Mouse (Mus musculus): ENCODE data around the gene Atxn2.
"Not testable (repeated sequence)": the region's sequence is repeated elsewhere in the genome, so short reads cannot be mapped to it uniquely, and the experiment has no call there.

The Atxn2 gene

GRCm38 (mm10) chr5:121832376-121833155 lies 121.4 kb downstream of the Atxn2 start:
- no peak for ATAC-seq (ENCODE audit: insufficient number of reproducible peaks, low FRiP score, low TSS enrichment)

DNA sequence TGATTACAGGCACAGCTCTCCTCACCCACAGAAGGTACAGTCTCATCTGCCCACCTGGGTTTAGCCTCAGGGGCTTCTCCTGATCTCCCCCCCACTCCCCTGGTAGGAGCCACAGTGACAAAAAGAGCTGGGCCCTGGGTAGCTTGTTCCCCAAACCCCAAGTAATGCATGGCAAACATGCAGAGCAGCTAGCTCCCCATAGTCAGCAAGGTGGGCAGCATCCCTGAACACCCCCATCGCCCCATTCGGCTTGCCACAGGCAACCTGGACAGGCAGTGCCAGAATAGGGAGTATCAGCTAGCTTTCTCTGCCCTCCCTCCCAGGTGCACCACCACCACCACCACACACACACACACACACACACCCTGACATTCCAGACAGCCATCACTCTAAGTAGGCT lies 122.0 kb downstream of the Atxn2 start:
- no peak for ATAC-seq (ENCODE audit: insufficient number of reproducible peaks, low FRiP score, low TSS enrichment)

DNA sequence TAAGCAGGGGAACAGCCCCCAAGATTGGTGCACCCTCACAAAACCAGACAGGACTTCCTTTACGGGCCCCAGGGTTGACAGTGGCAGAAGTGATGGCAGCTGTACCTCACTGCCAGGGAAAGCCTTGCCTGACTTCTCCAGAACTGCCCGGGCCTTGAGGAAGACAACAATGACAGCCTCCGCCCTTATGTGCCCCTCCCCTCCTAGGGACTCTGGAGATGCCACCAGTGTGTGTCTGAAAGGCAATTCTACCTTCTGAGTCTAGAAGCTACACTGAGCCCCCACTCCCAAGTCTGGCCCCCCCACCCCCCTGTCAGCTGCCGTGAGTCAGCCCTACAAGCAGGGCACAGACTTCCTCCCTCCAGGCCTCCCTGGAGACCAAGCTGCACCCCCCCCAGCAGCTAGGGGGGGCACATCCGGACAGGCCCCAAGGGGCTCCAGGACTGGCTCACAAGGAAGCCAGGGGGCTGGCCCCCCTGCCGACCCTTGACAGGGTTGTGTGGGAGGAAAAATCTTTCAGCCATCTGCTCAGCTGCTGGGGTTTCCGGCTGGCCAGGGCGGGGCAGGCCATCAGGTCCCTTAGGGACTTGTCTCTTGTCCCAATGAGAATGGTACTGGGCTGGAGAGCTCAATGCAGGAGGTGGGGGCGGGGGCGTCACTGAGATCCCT lies 122.6 kb downstream of the Atxn2 start:
- no peak for ATAC-seq (ENCODE audit: insufficient number of reproducible peaks, low FRiP score, low TSS enrichment)

GRCm38 (mm10) chr5:121834241-121834606 lies 123.1 kb downstream of the Atxn2 start:
- ATAC-seq (ENCODE audit: insufficient number of reproducible peaks, low FRiP score, low TSS enrichment): no peak

DNA sequence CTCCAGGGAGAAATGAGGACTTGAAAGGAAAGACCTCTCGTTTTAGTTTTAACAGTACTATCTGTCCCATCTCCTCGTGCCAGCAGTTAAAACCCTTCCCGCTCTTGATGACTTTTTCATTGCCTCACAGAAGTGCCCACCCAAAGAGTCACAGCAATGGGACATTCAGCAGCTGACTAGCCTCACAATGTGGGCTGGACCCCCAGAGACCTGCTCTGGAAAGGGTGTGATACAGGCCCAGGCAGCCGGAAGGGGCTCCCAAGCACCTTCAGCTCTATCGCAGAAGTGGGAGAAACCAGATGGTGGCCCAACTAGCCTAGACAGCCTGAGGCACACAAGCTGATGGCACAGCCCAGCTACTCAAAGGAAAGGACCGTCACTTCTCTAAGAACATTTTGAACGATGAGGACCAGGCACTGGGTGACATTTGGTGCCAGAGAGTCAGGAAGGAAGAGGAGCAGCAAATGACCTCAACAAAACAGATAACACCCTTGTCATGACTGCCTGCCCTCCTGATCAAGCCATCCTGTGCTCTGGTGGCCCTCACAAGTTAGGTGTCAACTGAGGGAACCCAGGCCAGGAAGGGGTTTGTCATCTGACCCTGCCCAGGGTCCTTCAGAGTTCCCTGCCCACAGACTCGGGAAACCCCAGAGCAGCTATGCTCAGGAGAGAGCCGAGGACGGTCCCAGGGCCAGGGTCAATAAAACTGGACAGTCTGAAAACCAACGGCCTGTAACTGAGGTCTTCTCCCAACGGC lies 124.0 kb downstream of the Atxn2 start:
- ATAC-seq (ENCODE audit: insufficient number of reproducible peaks, low FRiP score, low TSS enrichment): no peak

GRCm38 (mm10) chr5:121835949-121836691 lies 125.0 kb downstream of the Atxn2 start:
- ATAC-seq (ENCODE audit: insufficient number of reproducible peaks, low FRiP score, low TSS enrichment): no peak

- peak; percentile 37; the same call in 1 of the 2 replicates for ATAC-seq (ENCODE audit: insufficient number of reproducible peaks, low FRiP score, low TSS enrichment)
These were observed 125.7 kb downstream of the Atxn2 start for GRCm38 (mm10) chr5:121836692-121837415.

DNA sequence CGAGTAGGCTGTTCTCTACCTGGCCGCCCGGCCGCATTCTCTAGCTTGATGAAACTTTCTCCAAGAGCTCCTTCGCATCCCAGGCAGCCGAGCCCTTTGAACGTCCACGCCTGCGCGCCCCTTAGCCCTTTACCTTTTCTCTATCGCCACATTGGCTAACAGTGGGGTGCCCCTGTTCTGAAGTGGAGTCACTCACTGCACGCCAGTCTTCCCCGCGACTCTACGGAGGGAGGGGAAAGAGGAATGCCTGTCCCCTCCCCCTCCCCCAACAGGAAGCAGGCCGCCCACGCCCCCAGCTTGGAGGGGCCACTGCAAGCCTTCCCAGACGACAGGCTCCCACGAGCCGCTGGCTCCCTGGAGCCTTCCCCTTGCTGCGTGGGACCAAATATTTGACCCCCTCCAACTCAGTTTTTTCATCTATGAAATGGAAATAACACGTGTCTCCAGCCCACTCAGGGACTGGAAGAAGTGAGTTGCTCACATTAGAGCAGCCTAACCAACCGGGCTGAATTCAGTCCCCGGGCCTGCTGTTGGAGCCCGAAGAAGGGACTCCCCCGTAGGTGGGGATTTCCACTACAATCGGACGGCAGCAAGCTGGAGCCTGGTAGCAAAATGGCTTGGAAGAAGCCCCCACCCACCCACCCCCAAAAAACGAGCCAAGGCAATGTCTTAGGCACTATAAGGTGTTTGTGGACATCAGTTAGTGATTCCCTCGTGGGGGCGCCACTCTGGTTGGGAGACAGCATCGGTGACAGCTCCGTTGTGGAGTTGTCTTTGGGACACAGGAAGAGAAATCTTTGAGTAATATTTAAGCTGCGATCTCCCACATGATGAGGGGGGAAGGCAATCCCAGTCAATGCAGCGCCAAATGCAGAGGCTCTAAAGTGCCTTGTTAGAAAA lies 126.6 kb downstream of the Atxn2 start, which contains the start of gene Sh2b3:
Gene Sh2b3, minus strand, starts transcription at position 206 of the 900 bp plus-strand sequence.
- ATAC-seq (ENCODE audit: insufficient number of reproducible peaks, low FRiP score, low TSS enrichment): no peak

- ATAC-seq (ENCODE audit: insufficient number of reproducible peaks, low FRiP score, low TSS enrichment): no peak
These were observed 127.4 kb downstream of the Atxn2 start for GRCm38 (mm10) chr5:121838341-121839127.

GRCm38 (mm10) chr5:121839128-121839473 lies 128.0 kb downstream of the Atxn2 start:
- ATAC-seq (ENCODE audit: insufficient number of reproducible peaks, low FRiP score, low TSS enrichment): no peak

DNA sequence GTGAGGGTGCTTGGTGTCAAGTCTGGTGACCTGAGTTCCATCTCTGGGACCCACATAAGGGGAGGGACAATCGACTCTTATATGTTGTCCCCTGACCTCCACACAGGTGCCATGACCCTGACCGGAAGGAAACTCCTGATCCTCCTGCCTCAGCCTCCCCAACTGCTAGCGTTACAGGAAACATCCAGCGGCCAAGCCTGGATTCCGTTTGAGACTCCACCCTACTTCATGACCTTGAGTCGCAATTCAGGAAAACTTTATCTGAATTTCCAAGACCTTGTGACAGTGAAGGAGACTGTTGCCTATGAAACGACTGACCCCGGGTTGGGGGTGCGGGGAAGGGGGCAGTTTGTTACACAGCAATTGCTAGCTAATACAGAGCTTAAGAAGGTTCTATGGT lies 130.4 kb downstream of the Atxn2 start:
- ATAC-seq (ENCODE audit: insufficient number of reproducible peaks, low FRiP score, low TSS enrichment): no peak

GRCm38 (mm10) chr5:121841973-121842372 lies 130.8 kb downstream of the Atxn2 start:
- no peak for ATAC-seq (ENCODE audit: insufficient number of reproducible peaks, low FRiP score, low TSS enrichment)

GRCm38 (mm10) chr5:121842665-121843118 lies 131.6 kb downstream of the Atxn2 start:
- peak; percentile 33; the same call in 1 of the 2 replicates for ATAC-seq (ENCODE audit: insufficient number of reproducible peaks, low FRiP score, low TSS enrichment)

DNA sequence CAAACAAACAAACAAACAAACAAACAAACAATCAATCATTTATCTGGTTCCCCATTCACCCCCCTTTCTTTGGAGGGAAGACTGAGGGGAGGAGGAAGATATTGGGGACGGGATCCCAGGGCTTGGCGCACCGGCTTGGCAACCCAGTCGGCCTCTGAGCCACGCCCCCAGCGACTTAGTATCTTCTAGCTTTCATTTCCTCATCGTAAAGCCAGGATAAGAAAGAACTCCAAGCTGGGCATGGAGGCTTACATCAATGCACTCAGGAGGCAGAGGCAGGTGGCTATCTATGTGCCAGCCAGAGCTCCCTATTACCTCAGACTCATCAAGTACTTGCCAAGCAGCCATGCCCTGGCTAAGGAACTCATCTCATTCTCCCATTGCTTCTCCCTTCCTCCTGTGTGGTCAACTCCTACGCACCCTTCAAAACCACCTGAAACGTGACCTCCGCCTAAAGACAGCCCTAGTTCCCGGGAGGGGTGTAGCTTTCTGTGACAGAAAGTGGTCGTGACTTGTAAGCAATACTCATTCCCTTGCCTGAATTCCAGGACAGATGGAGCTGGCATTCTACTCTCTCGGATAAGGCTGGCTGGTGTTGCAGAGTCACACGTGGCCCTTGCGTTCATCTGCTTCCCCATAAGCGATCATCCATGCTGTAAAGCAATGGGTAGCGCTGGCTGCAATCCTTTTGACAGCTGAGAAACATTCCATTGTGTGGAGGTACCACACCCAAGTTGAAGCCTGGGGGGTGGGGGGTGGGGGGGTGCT lies 132.2 kb downstream of the Atxn2 start:
- ATAC-seq (ENCODE audit: insufficient number of reproducible peaks, low FRiP score, low TSS enrichment): no peak

GRCm38 (mm10) chr5:121845361-121845760 lies 134.2 kb downstream of the Atxn2 start:
- ATAC-seq (ENCODE audit: insufficient number of reproducible peaks, low FRiP score, low TSS enrichment): no peak

GRCm38 (mm10) chr5:121846322-121846721 lies 135.2 kb downstream of the Atxn2 start:
- ATAC-seq (ENCODE audit: insufficient number of reproducible peaks, low FRiP score, low TSS enrichment): no peak

DNA sequence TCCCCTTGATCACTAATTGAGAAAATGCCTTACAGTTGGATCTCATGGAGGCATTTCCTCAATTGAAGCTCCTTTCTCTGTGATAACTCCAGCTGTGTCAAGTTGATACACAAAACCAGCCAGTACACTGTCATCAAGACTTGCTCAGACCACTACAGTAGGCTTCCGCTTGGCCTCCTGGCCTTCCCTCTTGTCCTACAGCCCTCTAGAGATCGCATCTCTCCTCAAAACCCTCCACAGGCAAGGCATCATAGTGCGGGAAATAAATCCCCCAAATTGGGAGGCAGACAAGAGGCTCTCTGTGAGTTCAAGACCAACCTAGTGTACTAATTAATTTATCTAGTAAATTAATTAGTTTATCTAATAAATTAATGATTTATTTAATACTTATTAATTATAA lies 136.1 kb downstream of the Atxn2 start:
- not testable (repeated sequence) for ATAC-seq (ENCODE audit: insufficient number of reproducible peaks, low FRiP score, low TSS enrichment)
